Mouse (Mus musculus) erythroblast, embryonic 14.5 days (primary cell): Measurements from ENCODE around the gene Rbfox3.

ENCODE experiments used
- GATA1 ChIP-seq: IDR thresholded peaks from 2 replicates; pipeline ENCODE4 v1.6.1; 2012; ENCODE audit warnings: low read length, inconsistent platforms, mixed read lengths
- TAL1 ChIP-seq: IDR thresholded peaks from 3 replicates; pipeline ENCODE4 v1.6.1; 2012; ENCODE audit warnings: low read length, inconsistent platforms, mixed read lengths

DNA sequence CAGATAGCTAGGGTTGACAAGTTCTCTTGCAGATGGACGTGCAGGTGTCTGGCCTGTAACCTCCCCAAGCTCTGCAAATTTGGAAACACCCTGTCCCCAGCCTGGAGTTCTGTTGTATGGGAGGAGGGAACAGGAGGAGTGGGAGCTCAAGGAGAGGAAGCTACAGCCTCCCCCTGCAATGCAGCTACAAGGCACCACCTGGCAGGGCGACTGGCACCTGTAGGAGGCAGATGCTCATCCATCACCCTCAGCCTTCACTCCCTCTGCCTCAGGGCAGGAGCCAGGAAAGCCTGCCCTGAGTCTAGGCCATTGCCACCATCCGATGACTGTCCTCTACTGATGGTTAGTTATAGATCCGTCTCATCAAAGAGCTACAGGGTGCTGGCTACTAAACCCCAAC is 226.7 kb downstream of the Rbfox3 start:
- no peak for TF ChIP-seq GATA1
- TF ChIP-seq TAL1: no peak
